Mouse (Mus musculus): Measurements from ENCODE around the gene Hfe2. TPM values are rescaled to one million over a fixed set of nuclear protein-coding genes. Genes with fewer than 3 reads are reported as not detected.

Hfe2 gene
- total RNA-seq, 2 experiments from 2014 or later, result not detected

DNA sequence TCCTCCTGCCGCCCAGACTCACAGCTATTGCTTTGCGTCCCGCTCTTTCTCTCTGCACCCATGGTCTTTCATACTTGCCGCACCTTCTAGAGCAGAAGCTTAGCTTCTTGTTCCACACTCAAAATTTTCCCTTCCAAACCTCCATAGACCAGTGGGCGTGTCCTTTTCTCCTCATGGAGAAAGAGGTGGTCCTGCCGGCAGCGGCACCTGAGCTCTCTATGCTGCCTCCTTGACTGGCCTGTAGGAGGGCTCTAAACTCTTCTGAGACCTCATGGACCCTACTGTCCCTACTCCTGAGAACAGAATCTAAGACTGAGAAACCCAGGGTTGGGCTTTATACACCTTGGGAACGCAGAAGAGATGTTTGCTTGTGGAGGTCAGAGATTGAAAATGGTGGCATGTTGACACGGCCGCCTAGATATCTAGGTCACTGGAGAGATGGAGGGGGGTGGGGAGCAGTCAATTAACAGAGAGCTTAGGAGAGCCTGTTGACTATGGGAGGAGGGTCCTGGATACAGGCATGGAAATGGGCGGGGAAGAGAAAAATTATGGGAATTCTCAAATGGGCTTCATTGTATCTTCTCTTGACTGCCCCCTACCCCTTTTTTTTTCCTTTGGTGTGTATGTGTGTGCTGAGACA, 45.1 kb downstream of the Hfe2 start:
- no peak for ATAC-seq (replicated peaks; ENCODE audit: poor library complexity, severe bottlenecking)

DNA sequence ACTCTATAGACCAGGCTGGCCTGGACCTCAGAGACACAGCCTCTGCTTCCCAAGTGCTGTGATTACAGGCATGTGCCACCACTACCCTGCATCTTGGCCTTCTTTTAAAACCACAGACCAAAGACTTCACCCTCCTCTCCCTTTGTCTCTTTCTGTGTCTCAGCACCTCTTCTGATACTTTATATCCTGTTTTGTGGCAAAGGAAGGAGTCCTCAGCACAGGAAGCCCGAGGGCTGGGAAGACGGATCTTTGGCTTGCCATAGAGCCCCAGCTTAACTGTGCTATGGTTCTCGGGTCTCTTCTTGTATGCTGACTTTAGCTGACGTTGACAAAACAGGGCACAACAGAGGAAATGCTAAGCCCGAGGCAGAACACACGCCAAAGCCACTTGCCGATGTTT, 45.7 kb downstream of the Hfe2 start:
- ATAC-seq (replicated peaks; ENCODE audit: poor library complexity, severe bottlenecking), result no peak

DNA sequence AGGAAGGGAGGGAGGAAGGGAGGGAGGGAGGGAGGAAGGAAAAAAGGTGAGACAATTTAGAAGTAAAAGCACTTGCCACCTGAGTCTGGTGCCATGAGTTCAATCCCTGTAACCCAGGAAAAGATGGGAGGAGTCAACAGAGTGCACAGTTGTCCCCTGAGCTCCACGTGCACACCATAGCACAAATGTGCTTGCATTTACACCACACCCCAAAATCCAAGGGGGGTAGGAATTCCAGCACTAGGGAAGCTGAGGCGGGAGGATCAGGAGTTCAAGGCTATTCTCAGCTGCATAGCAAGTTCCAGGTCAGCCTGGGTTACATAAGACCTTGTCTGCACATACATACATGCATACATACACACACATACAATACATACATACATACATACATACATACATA, 46.4 kb downstream of the Hfe2 start:
- no peak for ATAC-seq (replicated peaks; ENCODE audit: poor library complexity, severe bottlenecking)

DNA sequence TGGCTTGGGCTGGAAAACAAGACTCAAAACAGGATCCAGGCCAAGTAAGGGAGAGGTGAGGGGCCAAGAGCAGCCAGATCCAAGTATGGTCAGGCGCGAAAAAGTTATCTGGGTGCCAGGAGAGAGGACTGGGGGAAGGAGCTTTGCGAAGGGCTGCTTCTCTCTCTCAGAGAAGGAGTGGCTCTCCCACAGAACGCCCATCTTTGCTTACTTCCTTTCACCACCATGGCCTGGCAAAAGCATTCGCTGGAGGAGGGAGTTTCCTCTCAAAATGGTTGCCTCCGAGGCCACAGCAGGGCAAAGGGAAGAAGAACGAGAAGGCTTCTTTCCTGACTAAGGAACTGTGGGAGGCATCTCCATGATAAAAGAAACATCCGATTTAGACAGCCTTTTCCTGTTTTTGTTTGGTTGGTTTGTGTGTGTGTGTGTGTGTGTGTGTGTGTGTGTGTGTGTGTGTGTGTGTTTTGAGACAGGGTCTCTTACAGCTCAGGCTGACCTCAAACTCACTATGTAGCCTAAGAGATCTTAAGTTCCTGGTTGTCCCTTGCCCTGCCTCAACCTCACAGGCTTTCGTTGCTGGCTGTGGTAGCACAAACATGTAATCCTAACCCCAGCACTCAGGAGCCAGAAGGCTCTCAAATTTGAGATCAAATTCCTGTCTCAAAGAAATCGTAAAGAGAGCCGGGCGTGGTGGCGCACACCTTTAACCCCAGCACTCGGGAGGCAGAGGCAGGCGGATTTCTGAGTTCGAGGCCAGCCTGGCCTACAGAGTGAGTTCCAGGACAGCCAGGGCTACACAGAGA, 47.1 kb downstream of the Hfe2 start:
- 0 out of 2 replicates have a peak, but pooled peaks have one; percentile 31 for ATAC-seq (replicated peaks; ENCODE audit: poor library complexity, severe bottlenecking)

DNA sequence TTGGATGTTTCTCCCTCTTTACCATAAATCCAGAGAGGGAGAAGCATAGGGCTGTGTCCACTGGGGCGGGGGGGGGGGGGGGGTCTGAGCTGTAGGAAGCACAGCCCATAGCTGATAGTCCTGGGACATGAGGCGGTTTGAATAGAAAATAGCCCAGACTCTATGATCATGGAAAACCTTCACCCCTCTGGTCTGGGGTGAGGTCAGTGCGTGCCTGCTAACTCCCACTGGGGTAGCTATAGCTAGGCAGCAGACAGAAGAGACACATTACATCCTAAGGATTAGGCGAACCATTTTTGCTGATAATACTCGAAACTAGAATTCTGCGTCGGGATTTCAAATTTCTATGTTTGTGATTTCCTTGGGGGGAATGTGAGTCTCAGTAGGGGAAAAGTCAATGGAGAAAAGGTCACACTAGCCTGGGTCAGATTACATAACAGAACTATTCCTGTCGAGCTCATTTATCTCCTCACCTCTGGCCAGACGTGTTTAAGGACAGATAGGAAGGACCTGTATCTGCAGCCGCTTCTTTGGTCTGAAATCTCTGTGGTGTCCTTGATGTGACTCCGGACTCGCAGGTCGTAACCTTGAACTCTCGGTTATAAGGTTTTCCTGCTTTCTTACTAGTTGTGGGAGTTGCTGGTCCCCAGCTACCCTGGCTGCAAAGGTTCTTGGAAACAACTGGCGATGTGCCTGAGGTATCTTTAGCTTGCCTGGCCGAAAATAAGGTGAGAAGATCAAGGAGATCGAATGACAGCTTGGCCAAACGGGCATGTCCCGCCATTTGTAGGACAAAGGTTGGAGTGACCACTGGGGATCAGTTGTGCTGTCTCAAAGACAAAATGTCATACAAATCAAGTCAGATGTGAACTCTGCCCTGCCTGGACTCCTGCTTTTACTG, 48.9 kb downstream of the Hfe2 start:
- ATAC-seq (replicated peaks; ENCODE audit: poor library complexity, severe bottlenecking), result no peak

DNA sequence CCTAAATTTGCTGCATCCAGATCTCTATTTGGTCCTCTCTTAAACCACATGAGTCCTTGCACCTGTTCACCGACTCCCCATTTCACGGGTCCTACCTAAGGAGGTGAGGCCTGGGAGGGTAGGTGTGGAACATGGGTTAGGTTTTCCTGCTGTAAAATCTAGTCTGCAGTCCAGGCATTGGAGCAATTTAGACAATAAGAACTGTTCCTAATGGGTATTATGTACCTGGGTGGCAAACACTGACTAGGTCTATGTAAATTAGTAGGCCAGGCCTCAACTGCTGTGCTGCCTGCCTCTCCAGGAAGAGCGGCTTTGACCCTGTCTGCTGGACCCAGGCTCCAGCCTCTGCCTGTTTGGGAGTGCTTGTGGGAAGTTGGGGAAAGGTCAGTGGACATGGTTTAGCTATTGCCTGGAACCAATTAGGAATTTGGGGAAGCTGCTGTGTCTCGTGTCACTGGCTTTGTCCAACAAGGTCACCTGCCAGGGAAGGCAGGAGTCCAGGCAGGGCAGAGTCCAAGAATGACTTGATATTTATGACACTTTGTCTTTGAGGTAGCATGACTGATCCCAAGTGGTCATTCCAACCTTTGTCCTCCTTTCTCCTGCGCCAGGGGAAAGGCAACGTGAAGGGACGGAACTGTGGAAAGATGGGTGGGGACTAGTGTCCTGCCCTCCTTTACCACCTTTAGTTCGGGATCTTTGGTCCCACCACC, 50.5 kb downstream of the Hfe2 start:
- no peak for ATAC-seq (replicated peaks; ENCODE audit: poor library complexity, severe bottlenecking)

DNA sequence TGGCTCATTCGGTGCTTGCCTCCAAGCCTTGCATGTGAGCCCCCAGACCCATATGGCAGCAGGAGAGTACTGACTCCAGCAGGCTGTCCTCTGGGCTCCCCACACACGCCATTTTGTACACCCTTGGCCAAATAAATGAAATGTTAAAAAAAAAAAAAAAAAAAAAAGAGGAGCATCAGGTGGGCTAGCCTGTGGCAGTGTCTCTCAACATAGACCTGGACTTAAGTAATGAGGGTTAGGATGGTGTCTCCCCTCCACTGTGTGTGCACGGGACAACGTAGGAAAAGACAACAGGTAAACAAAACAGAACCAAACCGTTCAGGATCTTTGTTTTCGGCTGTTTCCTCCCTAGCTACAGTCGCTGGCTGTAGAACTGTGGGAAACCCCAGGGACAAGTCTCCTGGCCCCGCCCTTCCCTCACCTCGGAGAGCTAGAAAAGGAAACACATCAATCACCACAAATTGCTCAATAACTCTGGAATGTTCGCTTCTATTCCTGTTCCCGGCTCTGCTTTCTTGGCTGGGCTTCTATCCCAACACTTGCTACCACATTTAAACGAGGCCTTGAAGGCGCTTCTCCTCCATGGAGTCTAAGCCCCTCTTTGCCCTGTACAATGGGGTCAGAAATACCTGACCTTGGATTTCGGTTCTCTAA, 51.2 kb downstream of the Hfe2 start:
- ATAC-seq (replicated peaks; ENCODE audit: poor library complexity, severe bottlenecking), result peak; percentile 11; the same call in 1 of the 2 replicates

DNA sequence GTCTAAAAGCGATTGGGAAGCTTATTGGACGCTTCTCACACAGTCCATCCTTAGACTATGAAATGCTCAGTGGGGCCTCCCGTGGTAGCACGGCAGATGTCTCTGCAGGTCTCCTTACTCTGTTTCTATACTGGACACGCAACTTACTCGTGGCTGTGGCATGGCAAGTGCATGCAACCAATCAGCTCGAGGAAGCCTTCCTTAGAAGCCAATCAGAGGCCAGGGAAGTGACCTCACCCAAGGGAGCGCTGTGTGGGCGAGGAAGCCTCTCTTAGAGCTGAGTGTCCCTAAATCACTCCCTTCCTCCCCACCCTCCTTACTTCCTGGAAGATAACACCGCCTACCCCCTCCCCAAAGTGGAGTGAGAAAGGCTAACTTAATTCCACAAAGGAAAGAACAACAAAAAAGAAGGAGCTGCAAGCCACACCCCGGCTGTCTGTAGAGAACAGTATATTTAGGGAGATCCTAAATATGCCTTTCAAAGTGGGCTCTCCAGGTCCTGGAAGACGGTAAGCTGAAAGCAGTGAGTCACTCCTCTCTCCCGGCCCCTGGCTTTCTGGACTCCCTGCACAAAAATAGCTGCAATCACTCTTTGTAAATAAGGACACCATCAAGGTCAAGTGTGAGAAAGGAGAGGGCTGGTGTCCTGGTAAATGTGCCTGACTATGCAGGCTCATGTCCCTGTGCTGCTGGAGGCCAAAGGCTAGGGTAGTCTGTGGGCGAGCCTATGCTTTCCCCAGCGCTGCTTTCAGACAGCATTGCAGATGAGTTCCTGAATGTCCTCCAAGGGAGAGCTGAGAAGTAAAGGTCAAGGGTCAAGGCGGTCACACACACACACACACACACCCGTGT, 51.9 kb downstream of the Hfe2 start, which contains the start of gene Gm16253:
Gene Gm16253, plus strand, starts transcription at position 295 of the 852 bp plus-strand sequence.
- ATAC-seq (replicated peaks; ENCODE audit: poor library complexity, severe bottlenecking), result peak; percentile 80

DNA sequence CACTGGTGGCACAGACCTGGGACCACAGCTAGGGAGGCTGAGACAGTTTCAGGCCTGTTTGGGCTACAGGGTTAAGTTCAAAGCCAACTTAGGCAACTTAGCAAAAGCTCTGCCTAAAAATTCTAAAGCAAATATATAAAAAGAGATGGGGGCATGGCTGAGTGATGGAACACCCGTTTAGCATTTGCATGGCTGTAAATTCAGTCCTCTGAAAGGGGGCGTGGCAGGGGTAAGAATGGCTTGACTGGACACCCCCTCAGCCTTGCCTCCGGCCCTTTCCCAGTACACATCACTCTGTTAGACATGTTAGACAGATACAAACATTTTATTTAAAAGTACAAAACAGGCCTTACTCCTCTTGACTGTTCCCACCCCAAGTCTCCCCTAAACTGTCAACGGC, 52.6 kb downstream of the Hfe2 start:
- no peak for ATAC-seq (replicated peaks; ENCODE audit: poor library complexity, severe bottlenecking)

Other genes starting within 250 kb of the Hfe2 start
- not detected in 2 replicates for gene Fcgr1, start 231.2 kb upstream of the Hfe2 start, total RNA-seq (2014; fragmentation: Nextera tagmentation)
- 0.04 and 4.6 TPM in 2 replicates for gene Fcgr1, start 231.2 kb upstream of the Hfe2 start, total RNA-seq (2017)
- gene BC107364, start 72.9 kb upstream of the Hfe2 start, total RNA-seq (2014; fragmentation: Nextera tagmentation), result not detected in 2 replicates
- not detected in 2 replicates for gene BC107364, start 72.9 kb upstream of the Hfe2 start, total RNA-seq (2017)
- gene Txnip, start 32.8 kb downstream of the Hfe2 start, total RNA-seq (2014; fragmentation: Nextera tagmentation), result 80.1 and 110 TPM in 2 replicates
- 79.0 and 80.5 TPM in 2 replicates for gene Txnip, start 32.8 kb downstream of the Hfe2 start, total RNA-seq (2017)
- gene Gm16253, start 51.8 kb downstream of the Hfe2 start, total RNA-seq (2014; fragmentation: Nextera tagmentation), result not detected in 2 replicates
- gene Gm16253, start 51.8 kb downstream of the Hfe2 start, total RNA-seq (2017), result not detected in 2 replicates
- gene Polr3gl, start 69.0 kb downstream of the Hfe2 start, total RNA-seq (2014; fragmentation: Nextera tagmentation), result 15.6 and 43.7 TPM in 2 replicates
- 50.5 and 57.8 TPM in 2 replicates for gene Polr3gl, start 69.0 kb downstream of the Hfe2 start, total RNA-seq (2017)
- gene Ankrd34a, start 71.5 kb downstream of the Hfe2 start, total RNA-seq (2014; fragmentation: Nextera tagmentation), result not detected in 2 replicates
- gene Ankrd34a, start 71.5 kb downstream of the Hfe2 start, total RNA-seq (2017), result not detected in 2 replicates
- 2.2 and 2.3 TPM in 2 replicates for gene Lix1l, start 76.0 kb downstream of the Hfe2 start, total RNA-seq (2014; fragmentation: Nextera tagmentation)
- gene Lix1l, start 76.0 kb downstream of the Hfe2 start, total RNA-seq (2017), result 1.7 and 2.1 TPM in 2 replicates
- 112 and 120 TPM in 2 replicates for gene Rbm8a, start 104.8 kb downstream of the Hfe2 start, total RNA-seq (2014; fragmentation: Nextera tagmentation)
- gene Rbm8a, start 104.8 kb downstream of the Hfe2 start, total RNA-seq (2017), result 64.5 and 64.7 TPM in 2 replicates
- gene Pex11b, start 110.2 kb downstream of the Hfe2 start, total RNA-seq (2014; fragmentation: Nextera tagmentation), result 23.6 and 41.6 TPM in 2 replicates
- 14.5 and 20.1 TPM in 2 replicates for gene Pex11b, start 110.2 kb downstream of the Hfe2 start, total RNA-seq (2017)
- 0.15 TPM in 1 of 2 replicates, not detected in the other for gene Gm42957, start 110.3 kb downstream of the Hfe2 start, total RNA-seq (2014; fragmentation: Nextera tagmentation)
- not detected in 2 replicates for gene Gm42957, start 110.3 kb downstream of the Hfe2 start, total RNA-seq (2017)
- gene Itga10, start 120.4 kb downstream of the Hfe2 start, total RNA-seq (2014; fragmentation: Nextera tagmentation), result 1.3 TPM in 1 of 2 replicates, not detected in the other
- gene Itga10, start 120.4 kb downstream of the Hfe2 start, total RNA-seq (2017), result 0.34 TPM in 1 of 2 replicates, not detected in the other
- gene Ankrd35, start 145.0 kb downstream of the Hfe2 start, total RNA-seq (2014; fragmentation: Nextera tagmentation), result not detected in 2 replicates
- gene Ankrd35, start 145.0 kb downstream of the Hfe2 start, total RNA-seq (2017), result not detected in 2 replicates
- 8.1 and 14.4 TPM in 2 replicates for gene Pias3, start 171.2 kb downstream of the Hfe2 start, total RNA-seq (2014; fragmentation: Nextera tagmentation)
- 3.3 and 8.2 TPM in 2 replicates for gene Pias3, start 171.2 kb downstream of the Hfe2 start, total RNA-seq (2017)
- not detected in 2 replicates for gene Nudt17, start 183.4 kb downstream of the Hfe2 start, total RNA-seq (2014; fragmentation: Nextera tagmentation)
- gene Nudt17, start 183.4 kb downstream of the Hfe2 start, total RNA-seq (2017), result 0.31 TPM in 1 of 2 replicates, not detected in the other
- gene Polr3c, start 202.5 kb downstream of the Hfe2 start, total RNA-seq (2014; fragmentation: Nextera tagmentation), result 30.8 and 38.8 TPM in 2 replicates
- gene Polr3c, start 202.5 kb downstream of the Hfe2 start, total RNA-seq (2017), result 22.4 and 22.5 TPM in 2 replicates
- 41.1 and 65.6 TPM in 2 replicates for gene Rnf115, start 202.5 kb downstream of the Hfe2 start, total RNA-seq (2014; fragmentation: Nextera tagmentation)
- gene Rnf115, start 202.5 kb downstream of the Hfe2 start, total RNA-seq (2017), result 55.3 and 71.5 TPM in 2 replicates

All from granulocyte monocyte progenitor cell, adult 5-6 weeks (primary cell).